Mouse (Mus musculus) kidney, embryonic 16.5 days (tissue): ENCODE results near the gene Il12rb1. TPM values are rescaled to one million over a fixed set of nuclear protein-coding genes. Genes with fewer than 3 reads are reported as not detected.

Experiments
- ATAC-seq: fragments of 200-750 bp; cut with Nextera tagmentation; 2 replicates; pipeline ENCODE4 v1.8.0; 2017; ENCODE audit warnings: moderate TSS enrichment; ENCODE audit not compliant: low FRiP score, low TSS enrichment
- H3K27ac ChIP-seq: fragments of 300-500 bp; sonication (generic); 2 replicates; pipeline ENCODE4 v1.5.1; 2014; ENCODE audit warnings: low read length
- H3K27me3 ChIP-seq: fragments of 300-500 bp; sonication (generic); 2 replicates; pipeline ENCODE4 v1.6.1; 2014; ENCODE audit warnings: low read length, control low read depth, mixed read lengths; ENCODE audit not compliant: insufficient read depth
- H3K36me3 ChIP-seq: fragments of 300-500 bp; sonication (generic); 2 replicates; pipeline ENCODE4 v1.6.1; 2014; ENCODE audit warnings: low read length, control low read depth, mixed read lengths; ENCODE audit not compliant: insufficient read depth
- H3K4me1 ChIP-seq: fragments of 300-500 bp; sonication (generic); 2 replicates; pipeline ENCODE4 v1.6.1; 2014; ENCODE audit warnings: low read length, control low read depth, mixed read lengths; ENCODE audit not compliant: insufficient read depth
- H3K4me2 ChIP-seq: fragments of 300-500 bp; sonication (generic); replicated peaks from 2 replicates; pipeline ENCODE4 v1.6.1; 2014; ENCODE audit warnings: low read depth, low read length
- H3K4me3 ChIP-seq: fragments of 300-500 bp; sonication (generic); 2 replicates; pipeline ENCODE4 v1.5.1; 2014; ENCODE audit warnings: mild to moderate bottlenecking, low read length
- H3K9ac ChIP-seq: fragments of 300-500 bp; sonication (generic); replicated peaks from 2 replicates; pipeline ENCODE4 v1.6.1; 2014; ENCODE audit warnings: low read length
- H3K9me3 ChIP-seq: fragments of 300-500 bp; sonication (generic); 2 replicates; pipeline ENCODE4 v1.6.1; 2016; ENCODE audit warnings: low read length, control low read depth
- WGBS: fragments of 180-500 bp; shearing (Covaris S2); extraction: QIAGEN DNeasy Blood & Tissue Kit; methylation state at CpG from one replicate; pipeline ENCODE4 v1.1.7; 2014; 5-methylcytosine and 5-hydroxymethylcytosine counted together
- polyA plus RNA-seq: library from polyadenylated mRNA; unstranded; fragments of >200 nt; fragmentation: Nextera tagmentation; extraction: Ambion mirVana; gene quantifications from 2 replicates; pipeline ENCODE4 v1.2.1, GENCODE M21; 2015

Il12rb1 gene
- polyA plus RNA-seq, 1 experiment from 2014 or later, result 0.05 TPM

GRCm38 (mm10) chr8:70795370-70795769 lies 12.9 kb upstream of the Il12rb1 start:
- ATAC-seq, result no peak
- H3K4me3 ChIP-seq, result no peak overlapping the region
- H3K27ac ChIP-seq, result no peak overlapping the region
- H3K27me3 ChIP-seq, result peaks cover 30% of the 10 kb centered on the region
- no peak overlapping the region for H3K9ac ChIP-seq
- WGBS, result 88% methylated on average over 2 of the region's 2 CpGs
- no peaks in the 10 kb centered on the region for H3K9me3 ChIP-seq
- no peaks in the 10 kb centered on the region for H3K36me3 ChIP-seq
- H3K4me2 ChIP-seq, result no peak overlapping the region
- H3K4me1 ChIP-seq, result peaks cover 46% of the 10 kb centered on the region

- Histone ChIP-seq H3K27me3 (peaks cover 35% of the 10 kb centered on the region), H3K36me3 (no peaks in the 10 kb centered on the region), H3K9me3 (no peaks in the 10 kb centered on the region), H3K9ac (peak overlapping the region; percentile 65), H3K4me1 (peaks cover 34% of the 10 kb centered on the region), H3K27ac (no peak overlapping the region), H3K4me2 (peak overlapping the region; percentile 93), H3K4me3 (peak overlapping the region; percentile 62)
- 2% methylated on average over 53 of the region's 54 CpGs for WGBS
- ATAC-seq, result no peak
These were observed 11.7 kb upstream of the Il12rb1 start for GRCm38 (mm10) chr8:70796403-70797080.

DNA sequence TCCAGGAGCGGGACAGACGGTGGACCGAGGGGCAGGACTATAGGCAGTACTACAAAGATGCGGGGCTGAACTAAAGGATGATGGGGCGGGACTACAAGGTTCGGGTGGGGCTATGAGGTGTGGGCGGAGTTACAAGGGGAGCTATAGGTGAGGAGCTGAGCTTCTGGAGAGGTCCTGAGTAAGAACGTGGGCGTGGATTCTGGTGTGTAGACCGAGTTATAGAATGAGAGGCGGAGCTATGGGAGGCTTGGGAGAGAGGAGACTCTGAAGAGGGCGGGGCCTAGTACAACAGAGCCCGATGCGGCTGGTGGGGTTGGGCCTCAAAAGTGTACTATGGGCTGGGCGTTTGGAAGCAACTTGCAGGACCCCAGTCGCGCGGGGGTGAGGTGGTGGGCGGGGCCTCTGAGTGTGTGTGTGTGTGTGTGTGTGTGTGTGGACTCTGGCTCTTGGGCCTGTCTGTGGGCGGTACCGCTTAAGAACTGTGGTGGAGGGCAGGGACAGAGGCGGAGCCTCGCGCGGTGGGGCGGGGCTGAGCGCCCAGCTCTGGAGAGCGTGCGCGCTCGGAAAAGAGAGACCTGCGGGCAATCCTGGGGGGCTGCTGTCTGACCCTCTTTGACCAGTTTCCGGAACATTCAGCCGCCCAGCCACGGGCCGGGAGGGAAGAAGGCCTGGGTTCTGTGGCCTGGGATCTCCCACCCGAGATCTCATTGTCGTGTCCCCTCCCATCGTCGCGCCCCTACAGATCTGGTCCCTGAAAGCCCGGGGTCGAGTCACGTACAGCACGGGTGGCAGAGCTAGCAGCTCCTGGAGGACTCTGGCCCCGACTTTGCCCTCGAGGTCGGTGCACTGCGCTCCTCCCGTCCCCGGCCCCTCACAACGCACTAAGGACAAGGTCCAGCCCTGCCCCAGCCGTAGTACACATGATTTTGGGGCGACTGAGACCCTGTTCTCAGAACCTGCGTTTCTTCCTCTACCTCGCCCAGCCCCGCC lies 10.9 kb upstream of the Il12rb1 start:
- H3K9ac ChIP-seq, result peak overlapping the region; percentile 65
- peaks cover 35% of the 10 kb centered on the region for H3K27me3 ChIP-seq
- peak; percentile 83 for ATAC-seq
- peak overlapping the region; percentile 62 for H3K4me3 ChIP-seq
- no peaks in the 10 kb centered on the region for H3K36me3 ChIP-seq
- WGBS, result under 1% methylated on average over 56 of the region's 57 CpGs
- H3K9me3 ChIP-seq, result no peaks in the 10 kb centered on the region
- peaks cover 30% of the 10 kb centered on the region for H3K4me1 ChIP-seq
- H3K4me2 ChIP-seq, result peak overlapping the region; percentile 93
- H3K27ac ChIP-seq, result peak overlapping the region; percentile 44; the same call in 1 of the 2 replicates

- WGBS, result 12% methylated on average over 15 of the region's 15 CpGs
- 0 out of 2 replicates have a peak overlapping the region, but pooled peaks have one; percentile 65 for H3K9ac ChIP-seq
- no peak for ATAC-seq
- H3K9me3 ChIP-seq, result no peaks in the 10 kb centered on the region
- peaks cover 40% of the 10 kb centered on the region for H3K27me3 ChIP-seq
- no peak overlapping the region for H3K27ac ChIP-seq
- H3K36me3 ChIP-seq, result no peaks in the 10 kb centered on the region
- peaks cover 21% of the 10 kb centered on the region for H3K4me1 ChIP-seq
- H3K4me2 ChIP-seq, result peak overlapping the region; percentile 93
- peak overlapping the region; percentile 62 for H3K4me3 ChIP-seq
These were observed 10.0 kb upstream of the Il12rb1 start for GRCm38 (mm10) chr8:70798281-70798680.

DNA sequence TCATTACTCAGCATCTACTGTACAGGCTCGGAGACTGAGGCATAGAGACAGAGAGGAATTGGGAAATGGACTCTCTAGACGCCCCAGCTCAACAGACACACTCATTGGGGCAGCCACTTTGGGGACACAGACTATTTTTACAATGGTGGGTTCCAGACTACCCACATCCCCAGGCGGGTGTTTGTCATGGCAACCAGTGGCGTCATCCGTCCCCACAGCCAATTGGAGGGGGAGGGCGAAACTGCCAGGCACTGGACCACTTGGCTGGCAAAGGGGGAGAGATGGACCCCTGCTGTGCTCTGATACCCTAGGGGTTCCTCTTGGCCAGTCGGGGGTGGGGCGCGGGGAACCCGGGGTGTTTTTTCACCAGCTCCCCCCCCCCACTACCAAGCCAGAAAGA lies 7.6 kb upstream of the Il12rb1 start:
- 54% methylated on average over 10 of the region's 10 CpGs for WGBS
- Histone ChIP-seq H3K4me1 (peaks cover 31% of the 10 kb centered on the region), H3K9ac (no peak overlapping the region), H3K4me2 (no peak overlapping the region), H3K36me3 (no peaks in the 10 kb centered on the region), H3K27ac (no peak overlapping the region), H3K9me3 (no peaks in the 10 kb centered on the region), H3K27me3 (peaks cover 54% of the 10 kb centered on the region), H3K4me3 (no peak overlapping the region)
- no peak for ATAC-seq

- ATAC-seq, result no peak
- H3K4me1 ChIP-seq, result peaks cover 29% of the 10 kb centered on the region
These were observed 7.1 kb upstream of the Il12rb1 start for GRCm38 (mm10) chr8:70801156-70801555.

GRCm38 (mm10) chr8:70801830-70802229 lies 6.4 kb upstream of the Il12rb1 start:
- Histone ChIP-seq H3K36me3 (no peaks in the 10 kb centered on the region), H3K27ac (no peak overlapping the region), H3K4me2 (no peak overlapping the region), H3K9me3 (no peaks in the 10 kb centered on the region), H3K4me3 (no peak overlapping the region), H3K4me1 (peaks cover 24% of the 10 kb centered on the region), H3K9ac (no peak overlapping the region), H3K27me3 (peaks cover 53% of the 10 kb centered on the region)
- WGBS, result 65% methylated on average over 1 of the region's 1 CpGs
- ATAC-seq, result no peak

More at GRCm38 (mm10) chr8:70801156-70801555, 7.1 kb upstream of the Il12rb1 start:
- WGBS, result 18% methylated on average over 15 of the region's 15 CpGs
- no peaks in the 10 kb centered on the region for H3K36me3 ChIP-seq
- H3K4me2 ChIP-seq, result no peak overlapping the region
- no peak overlapping the region for H3K9ac ChIP-seq
- H3K9me3 ChIP-seq, result no peaks in the 10 kb centered on the region
- H3K4me3 ChIP-seq, result no peak overlapping the region
- no peak overlapping the region for H3K27ac ChIP-seq
- H3K27me3 ChIP-seq, result peaks cover 53% of the 10 kb centered on the region

DNA sequence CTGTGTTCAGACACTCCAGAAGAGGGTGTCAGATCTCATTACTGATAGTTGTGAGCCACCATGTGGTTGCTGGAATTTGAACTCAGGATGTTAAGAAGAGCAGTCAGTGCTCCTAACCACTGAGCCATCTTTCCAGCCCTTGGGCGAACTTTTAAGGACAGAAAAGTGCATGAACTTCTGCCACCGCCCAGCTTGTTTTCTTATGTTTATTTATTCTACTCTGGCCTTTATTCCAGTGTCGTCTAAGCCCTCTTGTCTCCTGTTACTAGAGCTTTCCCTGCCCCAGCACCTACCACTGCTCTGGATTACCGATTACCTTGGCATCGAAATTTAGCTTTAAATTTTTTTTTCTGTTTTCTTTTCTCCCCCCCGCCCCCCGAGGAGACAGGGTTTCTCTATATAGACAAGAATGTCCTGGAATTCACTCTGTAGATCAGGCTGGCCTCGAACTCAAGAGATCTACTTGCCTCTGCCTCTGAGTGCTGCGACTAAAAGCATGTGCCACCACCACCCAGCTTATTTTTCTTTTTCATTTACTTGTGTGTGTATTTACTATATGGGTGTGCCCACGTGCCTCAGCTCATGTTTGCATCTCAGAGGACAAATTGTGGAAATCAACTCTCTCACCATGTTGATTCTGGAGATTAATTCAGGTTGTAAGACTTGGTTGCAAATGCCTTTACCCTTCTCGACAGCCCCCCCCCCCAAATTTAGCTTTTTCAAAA lies 5.3 kb upstream of the Il12rb1 start:
- WGBS, result 63% methylated on average over 11 of the region's 11 CpGs
- Histone ChIP-seq H3K27ac (no peak overlapping the region), H3K9me3 (no peaks in the 10 kb centered on the region), H3K36me3 (no peaks in the 10 kb centered on the region), H3K4me3 (no peak overlapping the region), H3K27me3 (peaks cover 51% of the 10 kb centered on the region), H3K4me1 (peaks cover 19% of the 10 kb centered on the region), H3K4me2 (no peak overlapping the region), H3K9ac (no peak overlapping the region)
- ATAC-seq, result no peak

DNA sequence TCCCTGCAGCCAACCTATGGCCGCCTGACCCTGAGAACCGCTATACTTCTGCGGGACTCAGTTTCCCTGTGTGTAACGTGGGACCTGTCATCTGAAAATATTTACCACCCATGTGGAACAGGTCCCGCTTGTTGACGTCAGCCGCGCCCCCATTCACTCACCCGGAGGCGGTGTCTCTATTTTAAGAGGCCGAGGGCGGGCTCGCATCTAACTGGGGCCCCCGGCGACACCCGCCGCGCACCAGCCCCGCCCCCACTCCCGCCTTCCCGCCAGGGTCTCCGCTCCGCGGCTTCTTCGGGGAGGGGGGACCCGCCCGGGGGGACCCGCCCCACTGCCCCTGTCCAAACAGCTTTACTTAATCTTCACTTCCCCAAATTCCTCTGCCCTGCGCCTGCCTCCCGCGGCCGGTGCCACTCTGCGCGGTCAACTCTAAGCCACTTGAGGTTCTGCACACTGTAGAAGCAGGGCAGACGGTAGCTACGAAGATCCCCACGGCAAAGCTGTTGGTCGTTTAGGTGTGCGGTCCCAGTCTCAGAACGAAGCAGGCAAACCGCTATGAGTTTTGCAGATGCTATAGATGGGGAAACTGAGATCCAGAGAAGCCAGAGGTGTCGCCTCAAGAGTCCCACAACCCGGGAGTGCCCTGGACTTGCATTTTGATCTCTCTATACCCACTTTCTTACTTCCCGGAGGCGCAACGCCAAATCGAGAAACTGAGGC lies 4.3 kb upstream of the Il12rb1 start:
- Histone ChIP-seq H3K4me3 (peak overlapping the region; percentile 63), H3K36me3 (no peaks in the 10 kb centered on the region), H3K9me3 (no peaks in the 10 kb centered on the region), H3K4me2 (peak overlapping the region; percentile 93), H3K9ac (peak overlapping the region; percentile 59), H3K4me1 (peaks cover 13% of the 10 kb centered on the region), H3K27me3 (peaks cover 41% of the 10 kb centered on the region), H3K27ac (no peak overlapping the region)
- no peak for ATAC-seq
- WGBS, result 1% methylated on average over 46 of the region's 47 CpGs
